Mouse (Mus musculus) frontal cortex, postnatal 36 days (tissue): ENCODE data around the gene Mrps25.
A peak's percentile ranks its signal among the peaks of the same experiment; 100 is the strongest.

Source experiments
- DNase-seq, 2 experiments: peaks; one replicate each; pipeline ENCODE4 v3.0.0; 2022; ENCODE audit warnings: low spot score in 2 of 2

Gene Mrps25

DNA sequence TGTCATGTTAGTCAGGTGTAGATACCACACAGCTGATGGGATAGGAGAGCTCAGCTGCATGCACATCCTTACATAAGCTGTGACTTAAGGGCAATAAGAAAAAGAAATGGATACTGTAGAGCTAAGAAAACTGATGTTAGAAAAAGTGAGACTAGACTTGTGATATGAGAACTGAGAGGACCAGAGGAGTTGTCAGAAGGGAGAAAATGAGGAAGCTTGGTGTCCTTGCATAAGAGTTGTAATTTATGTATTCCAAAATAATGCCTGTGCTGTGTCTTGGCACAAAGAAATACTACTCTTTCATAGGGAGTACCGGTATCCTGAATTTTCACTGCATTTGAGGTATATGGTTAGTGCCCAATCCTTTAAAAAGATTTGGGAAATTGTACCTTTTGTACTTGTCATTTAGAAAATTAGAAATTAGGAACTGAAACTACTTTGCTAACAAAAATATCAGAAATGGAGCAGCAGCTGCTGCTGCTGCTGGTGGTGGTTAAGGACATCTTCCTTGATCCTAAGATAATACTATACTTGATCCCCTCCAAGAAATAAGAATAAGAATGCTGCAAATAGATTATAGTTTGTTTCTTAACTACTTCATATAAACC lies 56.9 kb downstream of the Mrps25 start:
- no peak for DNase-seq

DNA sequence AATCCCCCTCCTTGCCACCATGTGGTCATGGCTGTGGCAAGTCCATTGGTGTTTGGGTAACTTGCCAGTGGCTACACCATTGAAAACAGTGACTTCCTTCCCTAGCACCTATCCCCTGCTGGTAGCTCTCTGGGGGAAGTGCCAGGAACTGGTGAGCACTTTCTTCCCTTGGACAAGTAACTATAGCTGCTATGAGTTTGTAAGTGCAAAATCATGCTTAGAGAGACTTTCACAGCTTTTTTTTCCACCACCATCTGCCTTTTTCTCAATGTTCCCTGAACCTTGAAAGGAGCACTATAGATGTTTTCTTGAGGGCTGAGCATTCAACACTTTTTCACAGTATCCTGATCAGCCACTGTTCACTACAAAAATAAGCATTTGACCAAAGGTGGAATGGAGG lies 59.3 kb downstream of the Mrps25 start:
- DNase-seq = peak in 1 of 2 experiments; percentile 55
